ENCODE assay signal across 16 mouse cellular contexts in the genomic region with DNA sequence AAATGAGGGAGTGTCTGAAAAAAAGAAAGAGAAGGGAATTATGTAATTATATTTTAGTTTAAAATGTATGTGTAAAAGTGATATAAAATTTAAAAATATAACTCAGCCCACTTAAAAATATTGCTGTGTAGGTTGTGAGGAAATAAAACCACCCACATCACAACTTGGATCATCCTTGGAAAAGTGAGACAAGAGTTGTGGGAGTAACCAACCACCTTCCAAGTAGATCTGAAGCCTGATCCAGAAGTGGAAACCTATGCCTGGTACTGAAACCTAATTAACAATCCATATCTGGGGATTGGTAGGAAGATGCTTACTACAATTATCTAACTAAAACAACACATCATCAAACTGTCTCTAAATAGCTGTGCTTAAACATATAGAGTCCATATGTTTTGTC.
"Had no signal": no experiment of that assay in that cellular context is flagged by ENCODE, and none has a peak within 500 bp of the region (broad histone marks: within the 10 kb centered on the region; RNA-seq: fewer than 3 reads in every experiment).

No protein-coding gene starts in this region.

- DNase-seq: forebrain, postnatal 0 days; gastrocnemius, postnatal 14 days; gastrocnemius, postnatal 36 days; heart, adult 11 months; heart, adult 2 months; heart, postnatal 14 days; heart, postnatal 36 days; kidney, adult 11 months; kidney, adult 2 months; kidney, adult 9 months; kidney, postnatal 14 days; kidney, postnatal 36 days; liver; liver, embryonic 13.5 days had no signal

- ATAC-seq: forebrain, postnatal 0 days; hindbrain, postnatal 0 days; intestine, embryonic 16.5 days had no signal
